Mouse (Mus musculus) left cerebral cortex, adult 2 months (tissue): Measurements from ENCODE around the gene Pes1. TPM values are rescaled to one million over a fixed set of nuclear protein-coding genes. Genes with fewer than 3 reads are reported as not detected.
A peak's percentile ranks its signal among the peaks of the same experiment; 100 is the strongest.

Experiments used
- DNase-seq, 2 experiments: peaks; one replicate each; pipeline ENCODE4 v3.0.0; 2021 to 2022; ENCODE audit warnings: low spot score in 2 of 2, mixed read lengths in 1 of 2; ENCODE audit errors: extremely low spot score in 1 of 2
- H3K27ac ChIP-seq: fragments of 200-600 bp; 2 replicates; pipeline ENCODE4 v1.8.1; 2022
- H3K4me3 ChIP-seq: fragments of 200-600 bp; 2 replicates; pipeline ENCODE4 v1.8.1; 2022
- CTCF ChIP-seq: fragments of 200-600 bp; IDR thresholded peaks from 2 replicates; pipeline ENCODE4 v1.8.1; 2022; ENCODE audit warnings: antibody characterized with exemption, mild to moderate bottlenecking, moderate library complexity
- intact Hi-C: fragments of 180-260 bp; cut with DNase I; formaldehyde crosslinking; loops from one replicate; pipeline ENCODE4 v1.15.1; 2025
- total RNA-seq, 2 experiments: library from RNA; stranded (reverse); gene quantifications; 2 replicates each; pipeline ENCODE4 v1.2.3; 2021

The Pes1 gene
- total RNA-seq, 2 experiments from 2014 or later: 29.1 to 40.2 TPM

GRCm38 (mm10) chr11:3970361-3970760 lies 6.6 kb downstream of the Pes1 start:
- TF ChIP-seq CTCF: no peak
- intact Hi-C loops: no loop called here
- DNase-seq: peak in 1 of 2 experiments; percentile 5
- no peak overlapping the region for H3K27ac ChIP-seq
- no peak overlapping the region for H3K4me3 ChIP-seq

- Histone ChIP-seq H3K4me3 (no peak overlapping the region), H3K27ac (no peak overlapping the region)
- intact Hi-C loops: no loop called here
- DNase-seq: no peak
- no peak for TF ChIP-seq CTCF
Observed at GRCm38 (mm10) chr11:3973081-3973480, 9.3 kb downstream of the Pes1 start.

GRCm38 (mm10) chr11:3974311-3974710 lies 10.5 kb downstream of the Pes1 start:
- Histone ChIP-seq H3K27ac (no peak overlapping the region), H3K4me3 (no peak overlapping the region)
- DNase-seq: no peak
- TF ChIP-seq CTCF: no peak
- intact Hi-C loops: no loop called here

- DNase-seq: no peak
- no peak for TF ChIP-seq CTCF
- intact Hi-C loops: no loop called here
- Histone ChIP-seq H3K27ac (no peak within 1 kb of the TSS), H3K4me3 (no peak within 1 kb of the TSS)
Observed at GRCm38 (mm10) chr11:3976678-3977077, 12.9 kb downstream of the Pes1 start, which contains the start of gene 4930556J24Rik. Gene 4930556J24Rik, minus strand, starts transcription at chr11:3976778.

GRCm38 (mm10) chr11:3978421-3978820 lies 14.6 kb downstream of the Pes1 start:
- H3K27ac ChIP-seq: no peak overlapping the region
- TF ChIP-seq CTCF: no peak
- intact Hi-C loops: no loop called here
- H3K4me3 ChIP-seq: no peak overlapping the region
- DNase-seq: no peak

GRCm38 (mm10) chr11:3981536-3981935 lies 17.8 kb downstream of the Pes1 start:
- TF ChIP-seq CTCF: no peak
- Histone ChIP-seq H3K27ac (no peak overlapping the region), H3K4me3 (no peak overlapping the region)
- no peak for DNase-seq
- intact Hi-C loops: no loop called here

- peak overlapping the region; percentile 87 for H3K27ac ChIP-seq
- no peak for TF ChIP-seq CTCF
- intact Hi-C loops: no loop called here
- DNase-seq: no peak
- no peak overlapping the region; the same call in 1 of the 2 replicates for H3K4me3 ChIP-seq
Observed at GRCm38 (mm10) chr11:3982275-3983209, 18.8 kb downstream of the Pes1 start.

GRCm38 (mm10) chr11:3983291-3983862 lies 19.6 kb downstream of the Pes1 start, which contains the start of gene Gal3st1:
Gene Gal3st1, plus strand, starts transcription at chr11:3983636.
- Histone ChIP-seq H3K27ac (peak within 1 kb of the TSS; percentile 87), H3K4me3 (peak within 1 kb of the TSS; percentile 52)
- DNase-seq: peak; percentile 35 to 46
- intact Hi-C loops: no loop called here
- TF ChIP-seq CTCF: no peak

- intact Hi-C loops: no loop called here
- Histone ChIP-seq H3K4me3 (peak overlapping the region; percentile 52), H3K27ac (peak overlapping the region; percentile 87)
- no peak for DNase-seq
- TF ChIP-seq CTCF: no peak
Observed at GRCm38 (mm10) chr11:3983863-3984745, 20.3 kb downstream of the Pes1 start.

- Histone ChIP-seq H3K27ac (no peak overlapping the region), H3K4me3 (no peak overlapping the region)
- no peak for TF ChIP-seq CTCF
- intact Hi-C loops: no loop called here
- DNase-seq: no peak
Observed at GRCm38 (mm10) chr11:3989748-3990147, 26.0 kb downstream of the Pes1 start.

- intact Hi-C loops: no loop called here
- no peak for DNase-seq
- no peak overlapping the region for H3K4me3 ChIP-seq
- H3K27ac ChIP-seq: no peak overlapping the region
- no peak for TF ChIP-seq CTCF
Observed at GRCm38 (mm10) chr11:3993132-3993531, 29.4 kb downstream of the Pes1 start.
